Mouse (Mus musculus) embryonic stem cell, embryonic (primary cell): Measurements from ENCODE around the gene Pheta2.
"Not testable (repeated sequence)": the region's sequence is repeated elsewhere in the genome, so short reads cannot be mapped to it uniquely, and the experiment has no call there.

Experiments
- CTCF ChIA-PET, 4 experiments: fragments of 300-600 bp in 2 of 4; fragments of 350-600 bp in 2 of 4; sonication (Branson Sonifier 250); formaldehyde crosslinking; loops; one replicate each; lab custom pipeline; 2022; ENCODE audit warnings: inconsistent platforms in 2 of 4; lab: Charles Lee
- POLR2A ChIA-PET, 4 experiments: fragments of 300-600 bp in 2 of 4; fragments of 350-600 bp in 2 of 4; sonication (Branson Sonifier 250); formaldehyde crosslinking; loops; one replicate each; lab custom pipeline; 2022; ENCODE audit warnings: antibody characterized with exemption in 4 of 4, inconsistent platforms in 1 of 4; lab: Charles Lee

Pheta2 gene

GRCm38 (mm10) chr15:82375855-82376254 is 37.1 kb downstream of the Pheta2 start:
- ChIA-PET CTCF (interaction anchor here in 3 of 4 experiments (0.5 to 1.7 kb wide), 3 partner anchors 21 to 159 kb away, joined by 4 to 10 read pairs (median 7); partner anchors contain the start of gene Ndufa6 (in 1 of the 3)), POLR2A (interaction anchor here in 3 of 4 experiments (0.6 to 2.1 kb wide), 6 partner anchors 15 to 440 kb away, joined by 3 to 7 read pairs (median 4); partner anchors contain the start of gene Ndufa6 (in 2 of the 3))

- ChIA-PET POLR2A (interaction anchor here in 2 of 4 experiments (0.7 to 2.1 kb wide), 8 partner anchors 15 to 468 kb away, joined by 3 to 7 read pairs (median 3); partner anchors contain the start of gene Ndufa6 (in 2 of the 2)), CTCF (interaction anchor here in 3 of 4 experiments (0.5 to 1.7 kb wide), 5 partner anchors 18 to 406 kb away, joined by 3 to 10 read pairs (median 7); partner anchors contain the start of gene Ndufa6 (in 1 of the 3))
These were observed 37.8 kb downstream of the Pheta2 start for GRCm38 (mm10) chr15:82376393-82377138.

- ChIA-PET CTCF (interaction anchor here in 1 of 4 experiments (0.6 kb wide), 1 partner anchor 786 kb away, joined by 15 read pairs; no protein-coding TSS in a partner anchor), POLR2A (interaction anchor here in 2 of 4 experiments (1.1 to 2.6 kb wide), 3 partner anchors 17 to 24 kb away, joined by 3 to 12 read pairs (median 10); partner anchors contain the start of gene Ndufa6 (in 1 of the 2))
These were observed 39.0 kb downstream of the Pheta2 start for GRCm38 (mm10) chr15:82377701-82378100.

- POLR2A ChIA-PET, result interaction anchor here in 2 of 4 experiments (0.7 to 2.6 kb wide), 5 partner anchors 18 to 562 kb away, joined by 3 to 12 read pairs (median 4); partner anchors contain the start of gene Ndufa6 (in 1 of the 2)
These were observed 39.8 kb downstream of the Pheta2 start for GRCm38 (mm10) chr15:82378261-82379180.

GRCm38 (mm10) chr15:82379511-82379870 is 40.7 kb downstream of the Pheta2 start:
- ChIA-PET POLR2A (interaction anchor here in 3 of 4 experiments (0.5 to 2.6 kb wide), 9 partner anchors 19 to 1490 kb away, joined by 3 to 12 read pairs (median 4); partner anchors contain the start of genes Ndufa6 (in 1 of the 3) and Poldip3 (in 1 of the 3)), CTCF (interaction anchor here in 1 of 4 experiments (0.9 to 1.2 kb wide), 3 partner anchors 38 to 108 kb away, joined by 3 to 6 read pairs (median 3); partner anchors contain the start of genes Naga, Pheta2 and Smdt1)

More at GRCm38 (mm10) chr15:82378261-82379180, 39.8 kb downstream of the Pheta2 start:
- CTCF ChIA-PET, result interaction anchor here in 2 of 4 experiments (0.6 to 0.9 kb wide), 3 partner anchors 40 to 107 kb away, joined by 3 to 4 read pairs (median 3); partner anchors contain the start of genes Naga (in 1 of the 2), Pheta2 (in 1 of the 2) and Smdt1 (in 1 of the 2)

- POLR2A ChIA-PET, result interaction anchor here in 2 of 4 experiments (0.5 to 2.6 kb wide), 7 partner anchors 19 to 1489 kb away, joined by 3 to 12 read pairs (median 4); partner anchors contain the start of genes Ndufa6 (in 1 of the 2) and Poldip3 (in 1 of the 2)
- CTCF ChIA-PET, result interaction anchor here in 1 of 4 experiments (0.9 to 1.2 kb wide), 2 partner anchors 37 to 42 kb away, joined by 3 to 6 read pairs; partner anchors contain the start of genes Naga, Pheta2 and Smdt1
These were observed 41.4 kb downstream of the Pheta2 start, which contains the start of gene Cyp2d22 for GRCm38 (mm10) chr15:82379871-82380713. Gene Cyp2d22, minus strand, starts transcription at chr15:82380260.

- POLR2A ChIA-PET, result interaction anchor here in 1 of 4 experiments (0.6 kb wide), 1 partner anchor 542 kb away, joined by 4 read pairs; no protein-coding TSS in a partner anchor
- CTCF ChIA-PET, result no interaction called here
These were observed 41.9 kb downstream of the Pheta2 start for GRCm38 (mm10) chr15:82380714-82381062.

- ChIA-PET POLR2A (interaction anchor here in 1 of 4 experiments (0.9 kb wide), 1 partner anchor 36 kb away, joined by 3 read pairs; no protein-coding TSS in a partner anchor), CTCF (no interaction called here)
These were observed 43.7 kb downstream of the Pheta2 start for GRCm38 (mm10) chr15:82382441-82382840.

GRCm38 (mm10) chr15:82385729-82386128 is 47.0 kb downstream of the Pheta2 start:
- POLR2A ChIA-PET, result no interaction called here

GRCm38 (mm10) chr15:82389916-82390315 is 51.2 kb downstream of the Pheta2 start:
- POLR2A ChIA-PET, CTCF ChIA-PET: not testable (repeated sequence)

More at GRCm38 (mm10) chr15:82385729-82386128, 47.0 kb downstream of the Pheta2 start:
- CTCF ChIA-PET, result no interaction called here

GRCm38 (mm10) chr15:82393922-82394321 is 55.2 kb downstream of the Pheta2 start, which contains the start of gene Cyp2d11:
Gene Cyp2d11, minus strand, starts transcription at chr15:82394022.
- CTCF ChIA-PET, POLR2A ChIA-PET: not testable (repeated sequence)
